Mouse (Mus musculus) olfactory bulb, adult 2 months (tissue): ENCODE results near the gene Daxx.

Experiments
- CTCF ChIP-seq: fragments of 200-500 bp; IDR thresholded peaks from 2 replicates; pipeline ENCODE4 v1.5.1; 2012; ENCODE audit warnings: low read depth, mild to moderate bottlenecking, low read length, moderate library complexity; ENCODE audit not compliant: insufficient read depth
- POLR2A ChIP-seq: fragments of 200-500 bp; IDR thresholded peaks from 2 replicates; pipeline ENCODE4 v1.6.1; 2012; ENCODE audit warnings: mild to moderate bottlenecking, low read depth, low read length, moderate library complexity; ENCODE audit not compliant: insufficient read depth

DNA sequence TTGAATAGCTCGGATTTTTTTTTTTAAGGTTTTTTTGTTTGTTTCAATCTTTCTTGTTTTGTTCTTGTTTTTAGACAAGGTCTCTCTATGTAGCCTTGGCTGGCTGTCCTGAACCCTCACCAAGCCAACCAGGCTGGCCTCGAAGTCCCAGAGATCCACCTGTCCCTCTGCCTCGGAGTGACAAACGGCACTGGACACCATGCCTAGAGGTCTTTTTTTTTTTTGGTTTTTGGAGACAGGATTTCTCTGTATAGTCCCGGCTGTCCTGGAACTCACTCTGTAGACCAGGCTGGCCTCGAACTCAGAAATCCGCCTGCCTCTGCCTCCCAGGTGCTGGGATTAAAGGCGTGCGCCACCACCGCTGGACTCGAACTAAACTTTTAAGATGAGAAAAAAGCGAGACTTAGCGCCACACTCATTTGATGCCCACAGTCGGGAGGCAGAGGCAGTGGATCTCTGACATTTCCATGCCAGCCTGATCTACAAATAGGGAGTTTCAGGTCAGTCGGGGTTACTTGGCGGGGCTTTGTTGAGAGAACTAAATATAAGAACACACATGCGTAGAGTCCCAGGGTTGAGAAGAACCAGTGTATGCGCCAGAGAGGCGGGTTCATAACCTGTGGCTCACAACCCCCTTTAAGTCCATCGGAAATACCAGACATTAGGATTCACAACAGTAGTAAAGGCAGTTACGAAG is 19.2 kb downstream of the Daxx start:
- TF ChIP-seq POLR2A = no peak
- TF ChIP-seq CTCF = no peak
